Mouse (Mus musculus): ENCODE measurements around the gene Gm13272. TPM values are rescaled to one million over a fixed set of nuclear protein-coding genes. Genes with fewer than 3 reads are reported as not detected.

The Gm13272 gene
- not detected for polyA plus RNA-seq (2014; fragmentation: Illumina TruSeq; extraction: RNeasy Lipid Tissue Mini Kit (QIAGEN cat#74804); ENCODE audit: low read depth, low replicate concordance)

DNA sequence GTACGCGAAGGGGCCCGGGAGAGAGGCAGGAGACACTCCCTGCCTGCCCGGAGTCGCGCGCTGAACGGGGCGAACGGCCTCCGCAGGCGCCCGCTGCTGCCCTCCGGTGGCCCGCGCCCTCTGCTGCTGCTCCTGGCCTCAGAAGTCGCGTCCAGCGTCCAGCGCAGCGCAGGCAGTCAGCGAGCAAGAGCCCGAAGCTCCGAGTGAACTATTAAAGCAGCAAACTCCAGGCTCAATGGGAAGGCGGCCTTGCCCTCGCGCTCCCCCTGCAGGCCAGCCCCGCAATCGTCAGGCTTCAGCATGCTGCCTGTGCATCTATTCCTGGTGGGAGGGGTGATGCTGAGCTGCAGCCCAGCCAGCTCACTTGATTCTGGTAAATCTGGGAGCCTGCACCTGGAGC is at the start of gene Gm13272:
Gene Gm13272, plus strand, starts transcription at position 301 of the 400 bp plus-strand sequence.

DNA sequence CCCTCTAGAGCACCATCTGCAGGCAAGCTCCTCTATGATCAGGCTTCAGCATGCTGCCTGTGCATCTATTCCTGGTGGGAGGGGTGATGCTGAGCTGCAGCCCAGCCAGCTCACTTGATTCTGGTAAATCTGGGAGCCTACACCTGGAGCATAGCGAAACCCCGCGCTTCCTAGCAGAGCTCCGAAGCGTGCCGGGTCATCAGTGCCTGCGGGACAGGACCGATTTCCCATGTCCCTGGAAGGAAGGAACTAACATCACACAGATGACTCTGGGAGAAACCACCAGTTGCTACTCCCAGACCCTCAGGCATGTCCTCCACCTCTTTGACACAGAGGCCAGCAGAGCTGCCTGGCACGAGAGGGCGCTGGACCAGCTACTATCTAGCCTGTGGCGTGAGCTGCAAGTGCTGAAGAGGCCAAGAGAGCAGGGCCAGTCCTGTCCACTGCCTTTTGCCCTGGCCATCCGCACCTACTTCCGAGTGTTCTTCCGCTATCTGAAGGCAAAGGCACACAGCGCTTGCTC is 24.8 kb upstream of the Gm13272 start, which contains the start of gene Gm13271:
Gene Gm13271, plus strand, starts transcription at position 51 of the 523 bp plus-strand sequence.

DNA sequence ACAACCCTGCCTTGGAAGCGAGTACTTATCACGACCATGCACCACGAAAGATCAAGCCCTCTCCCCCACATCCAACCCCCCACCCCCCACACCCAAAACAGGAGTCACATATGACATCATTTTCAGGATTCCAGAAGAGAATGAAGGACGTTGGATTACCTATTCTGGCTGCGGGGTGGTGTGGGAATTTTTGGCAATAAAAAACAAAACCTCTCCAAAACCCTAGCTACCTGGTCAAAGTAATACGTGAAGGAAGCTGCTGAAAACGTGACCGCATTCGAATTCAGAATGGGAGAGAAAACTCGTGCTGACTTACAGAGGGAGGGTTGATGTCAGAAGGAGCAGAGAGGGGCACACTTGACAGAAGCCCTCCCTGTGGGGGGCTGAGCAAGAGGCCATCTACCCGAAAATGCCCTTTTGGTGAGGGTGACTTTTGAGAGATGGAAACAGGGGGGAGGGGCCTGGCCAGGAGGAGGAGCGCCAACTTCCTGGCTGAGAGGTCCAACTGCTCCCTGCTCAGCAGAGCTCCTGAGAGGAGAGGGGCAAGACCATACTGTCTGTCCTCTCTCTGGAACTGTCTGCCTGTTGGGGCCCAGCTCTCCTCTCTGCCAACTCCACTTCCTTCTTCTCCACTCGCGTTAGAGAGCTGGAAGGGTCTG is 19.9 kb upstream of the Gm13272 start, which contains the start of gene Gm13283:
Gene Gm13283, plus strand, starts transcription at position 510 of the 659 bp plus-strand sequence.

DNA sequence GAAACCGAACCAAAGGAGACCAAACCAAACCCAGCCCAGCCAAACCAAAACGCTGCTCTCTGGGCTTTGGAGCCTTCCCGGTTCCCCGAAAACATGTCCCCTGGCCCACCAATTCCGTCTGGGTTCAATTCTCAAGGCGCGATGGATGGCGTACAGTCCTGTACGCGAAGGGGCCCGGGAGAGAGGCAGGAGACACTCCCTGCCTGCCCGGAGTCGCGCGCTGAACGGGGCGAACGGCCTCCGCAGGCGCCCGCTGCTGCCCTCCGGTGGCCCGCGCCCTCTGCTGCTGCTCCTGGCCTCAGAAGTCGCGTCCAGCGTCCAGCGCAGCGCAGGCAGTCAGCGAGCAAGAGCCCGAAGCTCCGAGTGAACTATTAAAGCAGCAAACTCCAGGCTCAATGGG is 6.1 kb upstream of the Gm13272 start, which contains the start of gene Gm13290:
Gene Gm13290, plus strand, starts transcription at position 301 of the 400 bp plus-strand sequence.

DNA sequence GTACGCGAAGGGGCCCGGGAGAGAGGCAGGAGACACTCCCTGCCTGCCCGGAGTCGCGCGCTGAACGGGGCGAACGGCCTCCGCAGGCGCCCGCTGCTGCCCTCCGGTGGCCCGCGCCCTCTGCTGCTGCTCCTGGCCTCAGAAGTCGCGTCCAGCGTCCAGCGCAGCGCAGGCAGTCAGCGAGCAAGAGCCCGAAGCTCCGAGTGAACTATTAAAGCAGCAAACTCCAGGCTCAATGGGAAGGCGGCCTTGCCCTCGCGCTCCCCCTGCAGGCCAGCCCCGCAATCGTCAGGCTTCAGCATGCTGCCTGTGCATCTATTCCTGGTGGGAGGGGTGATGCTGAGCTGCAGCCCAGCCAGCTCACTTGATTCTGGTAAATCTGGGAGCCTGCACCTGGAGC is 3.0 kb upstream of the Gm13272 start, which contains the start of gene Gm13289:
Gene Gm13289, plus strand, starts transcription at position 301 of the 400 bp plus-strand sequence.

DNA sequence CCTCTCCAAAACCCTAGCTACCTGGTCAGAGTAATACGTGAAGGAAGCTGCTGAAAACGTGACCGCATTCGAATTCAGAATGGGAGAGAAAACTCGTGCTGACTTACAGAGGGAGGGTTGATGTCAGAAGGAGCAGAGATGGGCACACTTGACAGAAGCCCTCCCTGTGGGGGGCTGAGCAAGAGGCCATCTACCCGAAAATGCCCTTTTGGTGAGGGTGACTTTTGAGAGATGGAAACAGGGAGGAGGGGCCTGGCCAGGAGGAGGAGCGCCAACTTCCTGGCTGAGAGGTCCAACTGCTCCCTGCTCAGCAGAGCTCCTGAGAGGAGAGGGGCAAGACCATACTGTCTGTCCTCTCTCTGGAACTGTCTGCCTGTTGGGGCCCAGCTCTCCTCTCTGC is 2.2 kb downstream of the Gm13272 start, which contains the start of gene Ifnz:
Gene Ifnz, plus strand, starts transcription at position 301 of the 400 bp plus-strand sequence.

DNA sequence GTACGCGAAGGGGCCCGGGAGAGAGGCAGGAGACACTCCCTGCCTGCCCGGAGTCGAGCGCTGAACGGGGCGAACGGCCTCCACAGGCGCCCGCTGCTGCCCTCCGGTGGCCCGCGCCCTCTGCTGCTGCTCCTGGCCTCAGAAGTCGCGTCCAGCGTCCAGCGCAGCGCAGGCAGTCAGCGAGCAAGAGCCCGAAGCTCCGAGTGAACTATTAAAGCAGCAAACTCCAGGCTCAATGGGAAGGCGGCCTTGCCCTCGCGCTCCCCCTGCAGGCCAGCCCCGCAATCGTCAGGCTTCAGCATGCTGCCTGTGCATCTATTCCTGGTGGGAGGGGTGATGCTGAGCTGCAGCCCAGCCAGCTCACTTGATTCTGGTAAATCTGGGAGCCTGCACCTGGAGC is 5.8 kb downstream of the Gm13272 start, which contains the start of gene Gm13276:
Gene Gm13276, plus strand, starts transcription at position 301 of the 400 bp plus-strand sequence.

DNA sequence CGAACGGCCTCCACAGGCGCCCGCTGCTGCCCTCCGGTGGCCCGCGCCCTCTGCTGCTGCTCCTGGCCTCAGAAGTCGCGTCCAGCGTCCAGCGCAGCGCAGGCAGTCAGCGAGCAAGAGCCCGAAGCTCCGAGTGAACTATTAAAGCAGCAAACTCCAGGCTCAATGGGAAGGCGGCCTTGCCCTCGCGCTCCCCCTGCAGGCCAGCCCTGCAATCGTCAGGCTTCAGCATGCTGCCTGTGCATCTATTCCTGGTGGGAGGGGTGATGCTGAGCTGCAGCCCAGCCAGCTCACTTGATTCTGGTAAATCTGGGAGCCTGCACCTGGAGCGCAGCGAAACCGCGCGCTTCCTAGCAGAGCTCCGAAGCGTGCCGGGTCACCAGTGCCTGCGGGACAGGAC is 8.8 kb downstream of the Gm13272 start, which contains the start of gene Gm13277:
Gene Gm13277, plus strand, starts transcription at position 231 of the 400 bp plus-strand sequence.

DNA sequence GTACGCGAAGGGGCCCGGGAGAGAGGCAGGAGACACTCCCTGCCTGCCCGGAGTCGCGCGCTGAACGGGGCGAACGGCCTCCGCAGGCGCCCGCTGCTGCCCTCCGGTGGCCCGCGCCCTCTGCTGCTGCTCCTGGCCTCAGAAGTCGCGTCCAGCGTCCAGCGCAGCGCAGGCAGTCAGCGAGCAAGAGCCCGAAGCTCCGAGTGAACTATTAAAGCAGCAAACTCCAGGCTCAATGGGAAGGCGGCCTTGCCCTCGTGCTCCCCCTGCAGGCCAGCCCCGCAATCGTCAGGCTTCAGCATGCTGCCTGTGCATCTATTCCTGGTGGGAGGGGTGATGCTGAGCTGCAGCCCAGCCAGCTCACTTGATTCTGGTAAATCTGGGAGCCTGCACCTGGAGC is 11.6 kb downstream of the Gm13272 start, which contains the start of gene Gm13278:
Gene Gm13278, plus strand, starts transcription at position 301 of the 400 bp plus-strand sequence.

DNA sequence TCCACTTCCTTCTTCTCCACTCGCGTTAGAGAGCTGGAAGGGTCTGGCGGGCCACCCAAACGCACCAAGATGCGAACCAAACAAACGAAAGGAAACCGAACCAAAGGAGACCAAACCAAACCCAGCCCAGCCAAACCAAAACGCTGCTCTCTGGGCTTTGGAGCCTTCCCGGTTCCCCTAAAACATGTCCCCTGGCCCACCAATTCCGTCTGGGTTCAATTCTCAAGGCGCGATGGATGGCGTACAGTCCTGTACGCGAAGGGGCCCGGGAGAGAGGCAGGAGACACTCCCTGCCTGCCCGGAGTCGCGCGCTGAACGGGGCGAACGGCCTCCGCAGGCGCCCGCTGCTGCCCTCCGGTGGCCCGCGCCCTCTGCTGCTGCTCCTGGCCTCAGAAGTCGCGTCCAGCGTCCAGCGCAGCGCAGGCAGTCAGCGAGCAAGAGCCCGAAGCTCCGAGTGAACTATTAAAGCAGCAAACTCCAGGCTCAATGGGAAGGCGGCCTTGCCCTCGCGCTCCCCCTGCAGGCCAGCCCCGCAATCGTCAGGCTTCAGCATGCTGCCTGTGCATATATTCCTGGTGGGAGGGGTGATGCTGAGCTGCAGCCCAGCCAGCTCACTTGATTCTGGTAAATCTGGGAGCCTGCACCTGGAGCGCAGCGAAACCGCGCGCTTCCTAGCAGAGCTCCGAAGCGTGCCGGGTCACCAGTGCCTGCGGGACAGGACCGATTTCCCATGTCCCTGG is 14.5 kb downstream of the Gm13272 start, which contains the start of gene Gm13275:
Gene Gm13275, plus strand, starts transcription at position 552 of the 740 bp plus-strand sequence.

DNA sequence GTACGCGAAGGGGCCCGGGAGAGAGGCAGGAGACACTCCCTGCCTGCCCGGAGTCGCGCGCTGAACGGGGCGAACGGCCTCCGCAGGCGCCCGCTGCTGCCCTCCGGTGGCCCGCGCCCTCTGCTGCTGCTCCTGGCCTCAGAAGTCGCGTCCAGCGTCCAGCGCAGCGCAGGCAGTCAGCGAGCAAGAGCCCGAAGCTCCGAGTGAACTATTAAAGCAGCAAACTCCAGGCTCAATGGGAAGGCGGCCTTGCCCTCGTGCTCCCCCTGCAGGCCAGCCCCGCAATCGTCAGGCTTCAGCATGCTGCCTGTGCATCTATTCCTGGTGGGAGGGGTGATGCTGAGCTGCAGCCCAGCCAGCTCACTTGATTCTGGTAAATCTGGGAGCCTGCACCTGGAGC is 17.4 kb downstream of the Gm13272 start, which contains the start of gene Gm13279:
Gene Gm13279, plus strand, starts transcription at position 301 of the 400 bp plus-strand sequence.

DNA sequence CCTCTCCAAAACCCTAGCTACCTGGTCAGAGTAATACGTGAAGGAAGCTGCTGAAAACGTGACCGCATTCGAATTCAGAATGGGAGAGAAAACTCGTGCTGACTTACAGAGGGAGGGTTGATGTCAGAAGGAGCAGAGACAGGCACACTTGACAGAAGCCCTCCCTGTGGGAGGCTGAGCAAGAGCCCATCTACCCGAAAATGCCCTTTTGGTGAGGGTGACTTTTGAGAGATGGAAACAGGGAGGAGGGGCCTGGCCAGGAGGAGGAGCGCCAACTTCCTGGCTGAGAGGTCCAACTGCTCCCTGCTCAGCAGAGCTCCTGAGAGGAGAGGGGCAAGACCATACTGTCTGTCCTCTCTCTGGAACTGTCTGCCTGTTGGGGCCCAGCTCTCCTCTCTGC is 19.7 kb downstream of the Gm13272 start, which contains the start of gene Gm13285:
Gene Gm13285, plus strand, starts transcription at position 301 of the 400 bp plus-strand sequence.

DNA sequence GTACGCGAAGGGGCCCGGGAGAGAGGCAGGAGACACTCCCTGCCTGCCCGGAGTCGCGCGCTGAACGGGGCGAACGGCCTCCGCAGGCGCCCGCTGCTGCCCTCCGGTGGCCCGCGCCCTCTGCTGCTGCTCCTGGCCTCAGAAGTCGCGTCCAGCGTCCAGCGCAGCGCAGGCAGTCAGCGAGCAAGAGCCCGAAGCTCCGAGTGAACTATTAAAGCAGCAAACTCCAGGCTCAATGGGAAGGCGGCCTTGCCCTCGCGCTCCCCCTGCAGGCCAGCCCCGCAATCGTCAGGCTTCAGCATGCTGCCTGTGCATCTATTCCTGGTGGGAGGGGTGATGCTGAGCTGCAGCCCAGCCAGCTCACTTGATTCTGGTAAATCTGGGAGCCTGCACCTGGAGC is 23.3 kb downstream of the Gm13272 start, which contains the start of gene Gm13287:
Gene Gm13287, plus strand, starts transcription at position 301 of the 400 bp plus-strand sequence.

DNA sequence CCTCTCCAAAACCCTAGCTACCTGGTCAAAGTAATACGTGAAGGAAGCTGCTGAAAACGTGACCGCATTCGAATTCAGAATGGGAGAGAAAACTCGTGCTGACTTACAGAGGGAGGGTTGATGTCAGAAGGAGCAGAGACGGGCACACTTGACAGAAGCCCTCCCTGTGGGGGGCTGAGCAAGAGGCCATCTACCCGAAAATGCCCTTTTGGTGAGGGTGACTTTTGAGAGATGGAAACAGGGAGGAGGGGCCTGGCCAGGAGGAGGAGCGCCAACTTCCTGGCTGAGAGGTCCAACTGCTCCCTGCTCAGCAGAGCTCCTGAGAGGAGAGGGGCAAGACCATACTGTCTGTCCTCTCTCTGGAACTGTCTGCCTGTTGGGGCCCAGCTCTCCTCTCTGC is 25.6 kb downstream of the Gm13272 start, which contains the start of gene Gm13288:
Gene Gm13288, plus strand, starts transcription at position 301 of the 400 bp plus-strand sequence.

DNA sequence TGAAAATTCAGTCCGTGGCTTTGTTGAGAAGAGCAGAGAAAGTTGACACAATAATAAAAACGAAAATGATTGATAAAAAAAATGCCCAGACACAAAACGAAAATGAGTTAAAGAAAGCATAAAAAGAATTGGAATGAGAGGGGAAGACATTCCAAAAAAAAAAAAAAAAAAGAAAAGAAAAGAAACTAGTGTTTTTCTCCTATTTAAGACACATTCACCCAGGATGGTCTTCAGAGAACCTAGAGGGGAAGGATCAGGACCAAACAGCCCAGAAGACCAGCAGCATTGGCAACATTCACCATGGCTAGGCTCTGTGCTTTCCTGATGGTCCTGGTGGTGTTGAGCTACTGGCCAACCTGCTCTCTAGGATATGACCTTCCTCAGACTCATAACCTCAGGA is 36.3 kb downstream of the Gm13272 start, which contains the start of gene Ifna7:
Gene Ifna7, plus strand, starts transcription at position 301 of the 400 bp plus-strand sequence.

DNA sequence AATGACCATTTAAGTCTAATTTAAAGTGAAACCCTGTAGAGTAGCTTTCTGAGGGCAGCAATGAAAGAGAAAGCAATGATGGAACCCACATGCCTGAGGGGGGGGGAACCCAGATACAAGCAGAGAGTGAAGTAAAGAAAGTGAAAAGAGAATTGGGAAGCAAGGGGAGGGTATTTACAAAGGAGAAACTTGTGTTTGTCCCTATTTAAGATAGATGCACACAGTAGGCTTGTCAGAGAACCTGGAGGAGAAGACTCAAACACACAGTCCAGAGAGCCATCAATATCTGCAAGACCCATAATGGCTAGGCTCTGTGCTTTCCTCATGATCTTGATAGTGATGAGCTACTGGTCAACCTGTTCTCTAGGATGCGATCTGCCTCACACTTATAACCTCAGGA is 40.0 kb downstream of the Gm13272 start, which contains the start of gene Ifna11:
Gene Ifna11, plus strand, starts transcription at position 301 of the 400 bp plus-strand sequence.

DNA sequence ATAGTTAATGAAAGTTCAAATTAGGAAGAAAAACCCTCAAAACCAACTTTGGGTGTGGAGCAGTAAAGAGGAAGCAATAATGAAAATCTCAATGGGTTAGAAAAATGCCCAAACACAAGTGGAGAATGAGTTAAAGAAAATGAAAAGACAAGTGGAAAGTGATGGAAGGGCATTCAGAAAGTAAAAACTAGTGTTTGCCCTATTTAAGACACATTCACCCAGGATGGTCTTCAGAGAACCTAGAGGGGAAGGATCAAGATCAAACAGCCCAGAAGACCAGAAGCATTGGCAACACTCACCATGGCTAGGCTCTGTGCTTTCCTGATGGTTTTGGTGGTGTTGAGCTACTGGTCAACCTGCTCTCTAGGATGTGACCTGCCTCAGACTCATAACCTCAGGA is 47.5 kb downstream of the Gm13272 start, which contains the start of gene Ifna6:
Gene Ifna6, plus strand, starts transcription at position 301 of the 400 bp plus-strand sequence.

Other genes starting within 250 kb of the Gm13272 start
- gene Ifna15, start 221.6 kb upstream of the Gm13272 start, polyA plus RNA-seq (2014; fragmentation: Illumina TruSeq; extraction: RNeasy Lipid Tissue Mini Kit (QIAGEN cat#74804); ENCODE audit: low read depth, low replicate concordance), result not detected
- not detected for gene Ifna14, start 208.1 kb upstream of the Gm13272 start, polyA plus RNA-seq (2014; fragmentation: Illumina TruSeq; extraction: RNeasy Lipid Tissue Mini Kit (QIAGEN cat#74804); ENCODE audit: low read depth, low replicate concordance)
- not detected for gene Ifna9, start 187.5 kb upstream of the Gm13272 start, polyA plus RNA-seq (2014; fragmentation: Illumina TruSeq; extraction: RNeasy Lipid Tissue Mini Kit (QIAGEN cat#74804); ENCODE audit: low read depth, low replicate concordance)
- not detected for gene Ifna12, start 176.5 kb upstream of the Gm13272 start, polyA plus RNA-seq (2014; fragmentation: Illumina TruSeq; extraction: RNeasy Lipid Tissue Mini Kit (QIAGEN cat#74804); ENCODE audit: low read depth, low replicate concordance)
- not detected for gene C87499, start 145.4 kb upstream of the Gm13272 start, polyA plus RNA-seq (2014; fragmentation: Illumina TruSeq; extraction: RNeasy Lipid Tissue Mini Kit (QIAGEN cat#74804); ENCODE audit: low read depth, low replicate concordance)
- gene Ifna13, start 135.4 kb upstream of the Gm13272 start, polyA plus RNA-seq (2014; fragmentation: Illumina TruSeq; extraction: RNeasy Lipid Tissue Mini Kit (QIAGEN cat#74804); ENCODE audit: low read depth, low replicate concordance), result not detected
- not detected for gene Ifna16, start 102.9 kb upstream of the Gm13272 start, polyA plus RNA-seq (2014; fragmentation: Illumina TruSeq; extraction: RNeasy Lipid Tissue Mini Kit (QIAGEN cat#74804); ENCODE audit: low read depth, low replicate concordance)
- gene Ifna2, start 95.9 kb upstream of the Gm13272 start, polyA plus RNA-seq (2014; fragmentation: Illumina TruSeq; extraction: RNeasy Lipid Tissue Mini Kit (QIAGEN cat#74804); ENCODE audit: low read depth, low replicate concordance), result not detected
- gene Ifnab, start 88.5 kb upstream of the Gm13272 start, polyA plus RNA-seq (2014; fragmentation: Illumina TruSeq; extraction: RNeasy Lipid Tissue Mini Kit (QIAGEN cat#74804); ENCODE audit: low read depth, low replicate concordance), result not detected
- not detected for gene Gm26566, start 58.0 kb upstream of the Gm13272 start, polyA plus RNA-seq (2014; fragmentation: Illumina TruSeq; extraction: RNeasy Lipid Tissue Mini Kit (QIAGEN cat#74804); ENCODE audit: low read depth, low replicate concordance)
- 58.1 TPM for gene Klhl9, start 57.4 kb upstream of the Gm13272 start, polyA plus RNA-seq (2014; fragmentation: Illumina TruSeq; extraction: RNeasy Lipid Tissue Mini Kit (QIAGEN cat#74804); ENCODE audit: low read depth, low replicate concordance)
- gene Gm13271, start 25.0 kb upstream of the Gm13272 start, polyA plus RNA-seq (2014; fragmentation: Illumina TruSeq; extraction: RNeasy Lipid Tissue Mini Kit (QIAGEN cat#74804); ENCODE audit: low read depth, low replicate concordance), result not detected
- gene Gm13283, start 19.7 kb upstream of the Gm13272 start, polyA plus RNA-seq (2014; fragmentation: Illumina TruSeq; extraction: RNeasy Lipid Tissue Mini Kit (QIAGEN cat#74804); ENCODE audit: low read depth, low replicate concordance), result not detected
- gene Gm13290, start 6.0 kb upstream of the Gm13272 start, polyA plus RNA-seq (2014; fragmentation: Illumina TruSeq; extraction: RNeasy Lipid Tissue Mini Kit (QIAGEN cat#74804); ENCODE audit: low read depth, low replicate concordance), result not detected
- not detected for gene Gm13289, start 2.9 kb upstream of the Gm13272 start, polyA plus RNA-seq (2014; fragmentation: Illumina TruSeq; extraction: RNeasy Lipid Tissue Mini Kit (QIAGEN cat#74804); ENCODE audit: low read depth, low replicate concordance)
- not detected for gene Ifnz, start 2.3 kb downstream of the Gm13272 start, polyA plus RNA-seq (2014; fragmentation: Illumina TruSeq; extraction: RNeasy Lipid Tissue Mini Kit (QIAGEN cat#74804); ENCODE audit: low read depth, low replicate concordance)
- not detected for gene Gm13276, start 5.9 kb downstream of the Gm13272 start, polyA plus RNA-seq (2014; fragmentation: Illumina TruSeq; extraction: RNeasy Lipid Tissue Mini Kit (QIAGEN cat#74804); ENCODE audit: low read depth, low replicate concordance)
- gene Gm13277, start 8.8 kb downstream of the Gm13272 start, polyA plus RNA-seq (2014; fragmentation: Illumina TruSeq; extraction: RNeasy Lipid Tissue Mini Kit (QIAGEN cat#74804); ENCODE audit: low read depth, low replicate concordance), result not detected
- not detected for gene Gm13278, start 11.7 kb downstream of the Gm13272 start, polyA plus RNA-seq (2014; fragmentation: Illumina TruSeq; extraction: RNeasy Lipid Tissue Mini Kit (QIAGEN cat#74804); ENCODE audit: low read depth, low replicate concordance)
- not detected for gene Gm13275, start 14.6 kb downstream of the Gm13272 start, polyA plus RNA-seq (2014; fragmentation: Illumina TruSeq; extraction: RNeasy Lipid Tissue Mini Kit (QIAGEN cat#74804); ENCODE audit: low read depth, low replicate concordance)
- gene Gm13279, start 17.5 kb downstream of the Gm13272 start, polyA plus RNA-seq (2014; fragmentation: Illumina TruSeq; extraction: RNeasy Lipid Tissue Mini Kit (QIAGEN cat#74804); ENCODE audit: low read depth, low replicate concordance), result not detected
- not detected for gene Gm13285, start 19.8 kb downstream of the Gm13272 start, polyA plus RNA-seq (2014; fragmentation: Illumina TruSeq; extraction: RNeasy Lipid Tissue Mini Kit (QIAGEN cat#74804); ENCODE audit: low read depth, low replicate concordance)
- gene Gm13287, start 23.4 kb downstream of the Gm13272 start, polyA plus RNA-seq (2014; fragmentation: Illumina TruSeq; extraction: RNeasy Lipid Tissue Mini Kit (QIAGEN cat#74804); ENCODE audit: low read depth, low replicate concordance), result not detected
- not detected for gene Gm13288, start 25.7 kb downstream of the Gm13272 start, polyA plus RNA-seq (2014; fragmentation: Illumina TruSeq; extraction: RNeasy Lipid Tissue Mini Kit (QIAGEN cat#74804); ENCODE audit: low read depth, low replicate concordance)
- not detected for gene Ifna7, start 36.4 kb downstream of the Gm13272 start, polyA plus RNA-seq (2014; fragmentation: Illumina TruSeq; extraction: RNeasy Lipid Tissue Mini Kit (QIAGEN cat#74804); ENCODE audit: low read depth, low replicate concordance)
- not detected for gene Ifna11, start 40.1 kb downstream of the Gm13272 start, polyA plus RNA-seq (2014; fragmentation: Illumina TruSeq; extraction: RNeasy Lipid Tissue Mini Kit (QIAGEN cat#74804); ENCODE audit: low read depth, low replicate concordance)
- gene Ifna6, start 47.6 kb downstream of the Gm13272 start, polyA plus RNA-seq (2014; fragmentation: Illumina TruSeq; extraction: RNeasy Lipid Tissue Mini Kit (QIAGEN cat#74804); ENCODE audit: low read depth, low replicate concordance), result not detected
- gene Ifna5, start 55.7 kb downstream of the Gm13272 start, polyA plus RNA-seq (2014; fragmentation: Illumina TruSeq; extraction: RNeasy Lipid Tissue Mini Kit (QIAGEN cat#74804); ENCODE audit: low read depth, low replicate concordance), result not detected
- not detected for gene Ifna4, start 62.0 kb downstream of the Gm13272 start, polyA plus RNA-seq (2014; fragmentation: Illumina TruSeq; extraction: RNeasy Lipid Tissue Mini Kit (QIAGEN cat#74804); ENCODE audit: low read depth, low replicate concordance)
- gene Ifna1, start 70.2 kb downstream of the Gm13272 start, polyA plus RNA-seq (2014; fragmentation: Illumina TruSeq; extraction: RNeasy Lipid Tissue Mini Kit (QIAGEN cat#74804); ENCODE audit: low read depth, low replicate concordance), result not detected
- not detected for gene Ifne, start 100.4 kb downstream of the Gm13272 start, polyA plus RNA-seq (2014; fragmentation: Illumina TruSeq; extraction: RNeasy Lipid Tissue Mini Kit (QIAGEN cat#74804); ENCODE audit: low read depth, low replicate concordance)